Mouse (Mus musculus) intestine, embryonic 14.5 days (tissue): ENCODE measurements at regions not wholly inside any gene's neighbourhood (a gene's known extent, or its start where the extent isn't known, plus 50 kb on each side); places are given as distances from the start of the nearest gene placed in this dataset.

Source experiments
- ATAC-seq: fragments of 200-750 bp; cut with Nextera tagmentation; replicated peaks from 2 replicates; pipeline ENCODE4 v1.8.0; 2017; ENCODE audit warnings: low read depth, moderate number of reproducible peaks, moderate TSS enrichment, moderate library complexity; ENCODE audit not compliant: low FRiP score, low TSS enrichment
- DNase-seq: peaks from one replicate; pipeline ENCODE4 v3.0.0-alpha.2; 2018; ENCODE audit warnings: low spot score
- H3K27ac ChIP-seq: fragments of 300-500 bp; sonication (generic); 2 replicates; pipeline ENCODE4 v1.5.1; 2014; ENCODE audit warnings: low read depth, mild to moderate bottlenecking, control low read depth
- H3K27me3 ChIP-seq: fragments of 300-500 bp; sonication (generic); replicated peaks from 2 replicates; pipeline ENCODE4 v1.6.1; 2014; ENCODE audit warnings: low read length, control low read depth; ENCODE audit not compliant: control insufficient read depth, insufficient read depth
- H3K36me3 ChIP-seq: fragments of 300-500 bp; sonication (generic); 2 replicates; pipeline ENCODE4 v1.6.1; 2014; ENCODE audit warnings: low read length, control low read depth; ENCODE audit not compliant: control insufficient read depth, insufficient read depth
- H3K4me1 ChIP-seq: fragments of 300-500 bp; sonication (generic); replicated peaks from 2 replicates; pipeline ENCODE4 v1.6.1; 2014; ENCODE audit warnings: low read length, control low read depth, mixed read lengths; ENCODE audit not compliant: control insufficient read depth, insufficient read depth
- H3K4me2 ChIP-seq: fragments of 300-500 bp; sonication (generic); 2 replicates; pipeline ENCODE4 v1.6.1; 2014; ENCODE audit warnings: low read length
- H3K4me3 ChIP-seq: fragments of 300-500 bp; sonication (generic); 2 replicates; pipeline ENCODE4 v1.5.1; 2014; ENCODE audit warnings: low read depth, low read length, control low read depth, mixed read lengths
- H3K9ac ChIP-seq: fragments of 300-500 bp; sonication (generic); 2 replicates; pipeline ENCODE4 v1.6.1; 2014; ENCODE audit warnings: mild to moderate bottlenecking, low read length
- H3K9me3 ChIP-seq: fragments of 300-500 bp; sonication (generic); 2 replicates; pipeline ENCODE4 v1.6.1; 2016; ENCODE audit warnings: low read length, control low read depth; ENCODE audit not compliant: control insufficient read depth
- WGBS: fragments of 180-500 bp; shearing (Covaris S2); extraction: QIAGEN DNeasy Blood & Tissue Kit; methylation state at CpG from one replicate; pipeline ENCODE4 v1.1.7; 2014; 5-methylcytosine and 5-hydroxymethylcytosine counted together

- DNase-seq, result no peak
- no peak for ATAC-seq
- 93% methylated on average over 6 of the region's 6 CpGs for WGBS
- no peaks in the 10 kb centered on the region for H3K36me3 ChIP-seq
- no peaks in the 10 kb centered on the region for H3K4me1 ChIP-seq
- H3K27me3 ChIP-seq, result no peaks in the 10 kb centered on the region
- H3K4me3 ChIP-seq, result no peak overlapping the region
- H3K9me3 ChIP-seq, result no peaks in the 10 kb centered on the region
- no peak overlapping the region for H3K27ac ChIP-seq
- no peak overlapping the region for H3K4me2 ChIP-seq
- no peak overlapping the region for H3K9ac ChIP-seq
Observed at GRCm38 (mm10) chr9:46621851-46622250, 302.1 kb upstream of the 4931429L15Rik start.

- ATAC-seq (no peak), DNase-seq (no peak)
- Histone ChIP-seq H3K4me2 (no peak overlapping the region), H3K36me3 (no peaks in the 10 kb centered on the region), H3K4me1 (peaks cover 10% of the 10 kb centered on the region; the same call in 1 of the 2 replicates), H3K4me3 (no peak overlapping the region), H3K9me3 (no peaks in the 10 kb centered on the region), H3K27ac (no peak overlapping the region), H3K9ac (no peak overlapping the region), H3K27me3 (no peaks in the 10 kb centered on the region)
- 15% methylated on average over 11 of the region's 11 CpGs for WGBS
Observed at GRCm38 (mm10) chr9:46610101-46611005, 290.6 kb upstream of the 4931429L15Rik start.

GRCm38 (mm10) chr9:46608695-46609094 is 288.9 kb upstream of the 4931429L15Rik start:
- Histone ChIP-seq H3K36me3 (no peaks in the 10 kb centered on the region), H3K27ac (no peak overlapping the region), H3K9ac (no peak overlapping the region), H3K9me3 (no peaks in the 10 kb centered on the region), H3K4me3 (no peak overlapping the region), H3K27me3 (no peaks in the 10 kb centered on the region), H3K4me2 (no peak overlapping the region), H3K4me1 (peaks cover 10% of the 10 kb centered on the region; the same call in 1 of the 2 replicates)
- ATAC-seq (peak; percentile 60; the same call in 1 of the 2 replicates), DNase-seq (no peak)
- WGBS, result 71% methylated on average over 8 of the region's 8 CpGs

DNA sequence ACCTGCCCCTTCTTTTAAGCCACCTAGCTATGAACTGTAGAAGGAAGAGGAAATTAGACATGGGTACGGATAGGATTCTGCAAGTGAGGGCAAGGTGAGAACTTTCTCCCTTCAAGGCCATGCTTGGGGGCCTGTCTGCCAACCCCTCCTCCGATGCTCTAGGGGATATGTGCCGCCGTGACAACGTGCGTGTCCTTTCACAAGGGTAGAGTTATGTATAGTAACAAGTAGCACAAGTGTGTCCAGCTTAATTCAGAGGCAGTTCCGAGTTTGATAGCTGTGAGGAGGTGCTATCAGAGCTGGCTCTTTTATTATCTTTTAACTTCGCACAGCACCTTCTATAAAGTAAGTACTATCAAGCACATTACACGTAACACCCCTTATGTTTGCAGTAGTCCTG is 281.0 kb upstream of the 4931429L15Rik start:
- no peak overlapping the region for H3K9ac ChIP-seq
- WGBS, result 82% methylated on average over 9 of the region's 9 CpGs
- ATAC-seq (no peak), DNase-seq (no peak)
- no peaks in the 10 kb centered on the region for H3K27me3 ChIP-seq
- H3K4me1 ChIP-seq, result peaks cover 10% of the 10 kb centered on the region
- no peak overlapping the region for H3K4me2 ChIP-seq
- no peaks in the 10 kb centered on the region for H3K9me3 ChIP-seq
- H3K36me3 ChIP-seq, result no peaks in the 10 kb centered on the region
- no peak overlapping the region for H3K4me3 ChIP-seq
- H3K27ac ChIP-seq, result no peak overlapping the region

GRCm38 (mm10) chr9:46599931-46600708 is 280.3 kb upstream of the 4931429L15Rik start:
- Histone ChIP-seq H3K4me2 (no peak overlapping the region; the same call in 1 of the 2 replicates), H3K27me3 (no peaks in the 10 kb centered on the region), H3K9me3 (no peaks in the 10 kb centered on the region), H3K4me1 (peaks cover 10% of the 10 kb centered on the region), H3K4me3 (no peak overlapping the region), H3K9ac (no peak overlapping the region), H3K36me3 (no peaks in the 10 kb centered on the region), H3K27ac (no peak overlapping the region)
- 17% methylated on average over 8 of the region's 8 CpGs for WGBS
- peak; percentile 36; the same call in 1 of the 2 replicates for ATAC-seq
- DNase-seq, result peak; percentile 66

DNA sequence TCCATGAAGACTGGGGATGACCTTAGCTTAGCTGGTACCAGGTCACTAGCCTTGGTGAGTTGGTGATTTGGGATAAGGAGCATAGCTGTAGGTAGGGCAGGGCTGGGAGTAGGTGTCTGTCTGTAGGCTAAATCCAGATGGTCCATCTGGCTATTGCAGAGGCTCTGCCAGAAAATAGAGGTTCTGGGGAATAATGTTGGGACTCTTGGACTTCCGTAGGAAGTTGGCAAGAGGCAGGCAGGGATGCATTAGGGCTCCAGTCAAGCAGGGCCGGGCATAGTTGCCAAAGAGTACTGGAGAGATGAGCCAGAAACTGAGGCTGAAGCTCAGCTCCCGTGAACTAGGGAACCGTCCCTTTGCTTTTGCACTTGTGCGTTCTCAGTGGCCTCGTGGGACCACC is 278.7 kb upstream of the 4931429L15Rik start:
- H3K9ac ChIP-seq, result no peak overlapping the region
- H3K27ac ChIP-seq, result no peak overlapping the region
- H3K4me2 ChIP-seq, result no peak overlapping the region
- DNase-seq (no peak), ATAC-seq (no peak)
- peaks cover 10% of the 10 kb centered on the region for H3K4me1 ChIP-seq
- WGBS, result 94% methylated on average over 6 of the region's 6 CpGs
- no peaks in the 10 kb centered on the region for H3K9me3 ChIP-seq
- no peak overlapping the region for H3K4me3 ChIP-seq
- no peaks in the 10 kb centered on the region for H3K36me3 ChIP-seq
- no peaks in the 10 kb centered on the region for H3K27me3 ChIP-seq

- Histone ChIP-seq H3K36me3 (no peaks in the 10 kb centered on the region), H3K4me2 (no peak overlapping the region), H3K27me3 (no peaks in the 10 kb centered on the region), H3K9me3 (no peaks in the 10 kb centered on the region), H3K4me1 (no peaks in the 10 kb centered on the region), H3K27ac (no peak overlapping the region), H3K4me3 (no peak overlapping the region), H3K9ac (no peak overlapping the region)
- no peak for ATAC-seq
- WGBS, result 90% methylated on average over 6 of the region's 6 CpGs
- DNase-seq, result no peak
Observed at GRCm38 (mm10) chr9:46593444-46593843, 273.7 kb upstream of the 4931429L15Rik start.

- H3K9ac ChIP-seq, result no peak overlapping the region
- ATAC-seq (no peak), DNase-seq (no peak)
- WGBS, result 90% methylated on average over 7 of the region's 7 CpGs
- no peaks in the 10 kb centered on the region for H3K9me3 ChIP-seq
- no peaks in the 10 kb centered on the region for H3K27me3 ChIP-seq
- H3K4me2 ChIP-seq, result no peak overlapping the region
- H3K36me3 ChIP-seq, result no peaks in the 10 kb centered on the region
- H3K4me1 ChIP-seq, result no peaks in the 10 kb centered on the region
- no peak overlapping the region for H3K27ac ChIP-seq
- H3K4me3 ChIP-seq, result no peak overlapping the region
Observed at GRCm38 (mm10) chr9:46592908-46593307, 273.1 kb upstream of the 4931429L15Rik start.
